In genomic region chr4:140499571-140499970, GRCm38 (mm10) we compare ENCODE assay signal across 24 mouse cellular contexts.
DNase-seq lines count a peak whose midpoint lies in the region; ATAC-seq and TF ChIP-seq lines count a peak whose summit lies in the region.
"Had no signal": no experiment of that assay in that cellular context is flagged by ENCODE, and none has a peak within 500 bp of the region (broad histone marks: within the 10 kb centered on the region; RNA-seq: fewer than 3 reads in every experiment).

No protein-coding gene starts in this region.

- no peaks in the 10 kb centered on the region for H3K36me3 ChIP-seq in kidney, postnatal 0 days (ENCODE audit: insufficient read depth, low read length)
- no peaks in the 10 kb centered on the region for H3K36me3 ChIP-seq in midbrain, postnatal 0 days (ENCODE audit: insufficient read depth, low read length)
- H3K36me3 ChIP-seq in midbrain, embryonic 16.5 days (ENCODE audit: control insufficient read depth, insufficient read depth, low read length) = no peaks in the 10 kb centered on the region
- no peaks in the 10 kb centered on the region for H3K36me3 ChIP-seq in embryonic facial prominence, embryonic 10.5 days (replicated peaks)
- H3K36me3 ChIP-seq: forebrain, embryonic 10.5 days; heart, embryonic 13.5 days; liver, embryonic 12.5 days; lung, embryonic 15.5 days; midbrain, embryonic 15.5 days had no signal

- no peak overlapping the region for H3K4me3 ChIP-seq in kidney, postnatal 0 days (replicated peaks; ENCODE audit: low read depth, low read length)
- H3K4me3 ChIP-seq in midbrain, postnatal 0 days (ENCODE audit: low read depth, low read length) = no peak overlapping the region
- no peak overlapping the region for H3K4me3 ChIP-seq in midbrain, embryonic 16.5 days (ENCODE audit: low read depth, low read length)
- no peak overlapping the region for H3K4me3 ChIP-seq in embryonic facial prominence, embryonic 10.5 days
- H3K4me3 ChIP-seq in cerebellum, adult 2 months (replicated peaks; ENCODE audit: insufficient read depth, low read depth, low read length) = no peak overlapping the region
- H3K4me3 ChIP-seq: forebrain, embryonic 10.5 days; heart, adult 2 months; heart, embryonic 13.5 days; liver, embryonic 12.5 days; lung, embryonic 15.5 days; midbrain, embryonic 15.5 days had no signal

- H3K27ac ChIP-seq in kidney, postnatal 0 days = no peak overlapping the region
- no peak overlapping the region for H3K27ac ChIP-seq in midbrain, postnatal 0 days (ENCODE audit: low read depth, low read length)
- no peak overlapping the region for H3K27ac ChIP-seq in midbrain, embryonic 16.5 days (ENCODE audit: low read length)
- H3K27ac ChIP-seq in embryonic facial prominence, embryonic 10.5 days (replicated peaks) = no peak overlapping the region
- H3K27ac ChIP-seq in cerebellum, adult 2 months (ENCODE audit: insufficient read depth, low read length) = no peak overlapping the region
- H3K27ac ChIP-seq: forebrain, embryonic 10.5 days; heart, adult 2 months; heart, embryonic 13.5 days; liver, embryonic 12.5 days; lung, embryonic 15.5 days; midbrain, embryonic 15.5 days had no signal

- no peaks in the 10 kb centered on the region for H3K9me3 ChIP-seq in kidney, postnatal 0 days (replicated peaks; ENCODE audit: low read length)
- no peaks in the 10 kb centered on the region for H3K9me3 ChIP-seq in midbrain, postnatal 0 days (ENCODE audit: low read length)
- no peaks in the 10 kb centered on the region for H3K9me3 ChIP-seq in midbrain, embryonic 16.5 days (replicated peaks; ENCODE audit: control insufficient read depth, low read length, poor library complexity, severe bottlenecking)
- no peaks in the 10 kb centered on the region for H3K9me3 ChIP-seq in embryonic facial prominence, embryonic 10.5 days
- H3K9me3 ChIP-seq: forebrain, embryonic 10.5 days; heart, embryonic 13.5 days; liver, embryonic 12.5 days; lung, embryonic 15.5 days; midbrain, embryonic 15.5 days had no signal

- ATAC-seq in kidney, postnatal 0 days (replicated peaks; ENCODE audit: low FRiP score, low read depth) = no peak
- ATAC-seq in midbrain, postnatal 0 days (ENCODE audit: low FRiP score) = no peak
- ATAC-seq in midbrain, embryonic 16.5 days = no peak
- ATAC-seq: activated CD4-positive, CD25-positive, alpha-beta regulatory T cell, adult 4 months; liver, embryonic 12.5 days; midbrain, embryonic 15.5 days; Patski had no signal

- peak; percentile 30; the same call in 1 of the 2 replicates for TF ChIP-seq CTCF in kidney, postnatal 0 days (IDR thresholded peaks at IDR 0.05; ENCODE audit: low read depth)
- peak; percentile 33 for TF ChIP-seq CTCF in midbrain, postnatal 0 days (IDR thresholded peaks at IDR 0.05)
- no peak for TF ChIP-seq CTCF in cerebellum, adult 2 months (IDR thresholded peaks at IDR 0.05; ENCODE audit: borderline replicate concordance, insufficient read depth, low read depth, low read length)

- 63% methylated on average over 6 of the region's 6 CpGs for WGBS in kidney, postnatal 0 days
- 84% methylated on average over 6 of the region's 6 CpGs for WGBS in midbrain, postnatal 0 days
- 77% methylated on average over 6 of the region's 6 CpGs for WGBS in midbrain, embryonic 16.5 days
- WGBS in embryonic facial prominence, embryonic 10.5 days = 84% methylated on average over 6 of the region's 6 CpGs
- WGBS in cerebellum, adult 2 months = 82% methylated on average over 6 of the region's 6 CpGs

- no peak overlapping the region for H3K4me2 ChIP-seq in kidney, postnatal 0 days (ENCODE audit: low read length)
- H3K4me2 ChIP-seq in midbrain, postnatal 0 days (ENCODE audit: low read depth, low read length, poor library complexity, severe bottlenecking) = no peak overlapping the region
- no peak overlapping the region for H3K4me2 ChIP-seq in midbrain, embryonic 16.5 days (ENCODE audit: low read length)
- H3K4me2 ChIP-seq: heart, embryonic 13.5 days; liver, embryonic 12.5 days; lung, embryonic 15.5 days; midbrain, embryonic 15.5 days had no signal

- no peaks in the 10 kb centered on the region for H3K27me3 ChIP-seq in kidney, postnatal 0 days (ENCODE audit: insufficient read depth, low read length)
- no peaks in the 10 kb centered on the region for H3K27me3 ChIP-seq in midbrain, postnatal 0 days (ENCODE audit: insufficient read depth, low read length)
- no peaks in the 10 kb centered on the region for H3K27me3 ChIP-seq in midbrain, embryonic 16.5 days (ENCODE audit: control insufficient read depth, insufficient read depth, low read depth, low read length)
- H3K27me3 ChIP-seq in embryonic facial prominence, embryonic 10.5 days (replicated peaks; ENCODE audit: low read depth, poor library complexity, severe bottlenecking) = 0 out of 2 replicates have a peak, but pooled peaks cover 5% of the 10 kb centered on the region
- no peaks in the 10 kb centered on the region; the same call in 1 of the 2 replicates for H3K27me3 ChIP-seq in cerebellum, adult 2 months (ENCODE audit: control insufficient read depth, insufficient read depth, low read length)
- H3K27me3 ChIP-seq: liver, embryonic 12.5 days; lung, embryonic 15.5 days; midbrain, embryonic 15.5 days; Patski had no signal

- H3K9ac ChIP-seq in kidney, postnatal 0 days (ENCODE audit: low read depth, low read length) = no peak overlapping the region
- no peak overlapping the region for H3K9ac ChIP-seq in midbrain, postnatal 0 days (replicated peaks; ENCODE audit: low read length, poor library complexity, severe bottlenecking)
- H3K9ac ChIP-seq in midbrain, embryonic 16.5 days (ENCODE audit: low read depth, low read length) = no peak overlapping the region
- H3K9ac ChIP-seq: heart, embryonic 13.5 days; liver, embryonic 12.5 days; lung, embryonic 15.5 days; midbrain, embryonic 15.5 days had no signal

- H3K4me1 ChIP-seq in kidney, postnatal 0 days (replicated peaks; ENCODE audit: insufficient read depth, low read length) = 0 out of 2 replicates have a peak, but pooled peaks cover 4% of the 10 kb centered on the region
- H3K4me1 ChIP-seq in midbrain, postnatal 0 days (ENCODE audit: insufficient read depth, low read length) = no peaks in the 10 kb centered on the region
- peaks cover 4% of the 10 kb centered on the region for H3K4me1 ChIP-seq in midbrain, embryonic 16.5 days (ENCODE audit: control insufficient read depth, insufficient read depth, low read length)
- H3K4me1 ChIP-seq in embryonic facial prominence, embryonic 10.5 days = peaks cover 42% of the 10 kb centered on the region
- no peaks in the 10 kb centered on the region for H3K4me1 ChIP-seq in cerebellum, adult 2 months (ENCODE audit: control insufficient read depth, insufficient read depth, low read length)
- H3K4me1 ChIP-seq: liver, embryonic 12.5 days had no signal

- TF ChIP-seq POLR2A in cerebellum, adult 2 months (IDR thresholded peaks at IDR 0.05; ENCODE audit: borderline replicate concordance, insufficient read depth, low read length) = no peak

- DNase-seq in kidney, postnatal 0 days (ENCODE audit: low spot score) = no peak
- DNase-seq in kidney, postnatal 25 days = no peak
- no peak for DNase-seq in midbrain, postnatal 0 days (ENCODE audit: low spot score)
- peak; percentile 86 for DNase-seq in R1 (ENCODE audit: low read depth, low spot score)
- no peak for DNase-seq in embryonic facial prominence, embryonic 10.5 days (ENCODE audit: low spot score)
- DNase-seq in cerebellum, adult 2 months = no peak
- DNase-seq: adrenal gland, adult 8-10 months; cerebellum, adult 9-11 months; gastrocnemius, postnatal 25 days; heart, adult 2 months; heart, postnatal 14 days; layer of hippocampus, postnatal 36 days; lung, postnatal 4 days; right cerebral cortex, adult 18-20 months; right cerebral cortex, postnatal 4 days; thymus, postnatal 36 days had no signal
